Mouse (Mus musculus) lung, adult 2 months (tissue): ENCODE results near the gene Gtf2f1.

ENCODE experiments used
- CTCF ChIP-seq: fragments of 200-500 bp; IDR thresholded peaks from 2 replicates; pipeline ENCODE4 v1.5.1; 2011; ENCODE audit warnings: mild to moderate bottlenecking, low read length, control low read depth; ENCODE audit not compliant: insufficient read depth
- POLR2A ChIP-seq: fragments of 200-500 bp; IDR thresholded peaks from 2 replicates; pipeline ENCODE4 v1.6.1; 2011; ENCODE audit warnings: low read depth, mild to moderate bottlenecking, control low read depth, low read length, borderline replicate concordance; ENCODE audit errors: extremely low read depth

DNA sequence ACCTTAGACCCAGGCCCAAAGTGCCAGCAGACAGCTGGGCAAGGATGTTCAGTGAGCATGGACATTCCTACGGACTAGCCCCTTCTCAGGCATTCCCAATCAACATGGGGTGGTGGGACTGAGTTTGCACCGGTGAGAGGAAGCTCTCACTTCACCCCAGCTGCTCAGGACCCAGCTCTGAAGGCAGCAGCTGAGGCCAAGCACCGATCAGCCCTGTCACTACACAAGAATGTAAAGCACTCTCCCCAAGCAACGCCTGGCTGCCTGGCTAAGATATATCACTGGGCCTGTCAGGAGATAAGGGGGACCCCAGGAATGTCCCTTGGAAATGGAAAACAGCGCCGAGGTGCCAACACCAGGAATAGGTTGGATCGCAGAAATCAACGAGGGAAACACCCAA is 9.9 kb downstream of the Gtf2f1 start:
- TF ChIP-seq CTCF (no peak), POLR2A (no peak)
